Mouse (Mus musculus): ENCODE data around the gene Hypk.
A peak's percentile ranks its signal among the peaks of the same experiment; 100 is the strongest.

The Hypk gene

GRCm38 (mm10) chr2:121452990-121453389, at the start of gene Hypk:
TSS of gene Hypk (plus strand) at chr2:121453290.
- no peak for DNase-seq (ENCODE audit: low read depth, low spot score)

- DNase-seq (ENCODE audit: low read depth, low spot score) = no peak
These were observed 49.8 kb upstream of the Hypk start for GRCm38 (mm10) chr2:121403296-121403695.

GRCm38 (mm10) chr2:121408160-121408559, 44.9 kb upstream of the Hypk start:
- peak; percentile 82 for DNase-seq (ENCODE audit: low read depth, low spot score)

- no peak for DNase-seq (ENCODE audit: low read depth, low spot score)
These were observed 40.2 kb upstream of the Hypk start for GRCm38 (mm10) chr2:121412843-121413386.

GRCm38 (mm10) chr2:121413387-121414042, 39.6 kb upstream of the Hypk start, which contains the start of the genes Pdia3 and Catsper2:
TSS of gene Pdia3 (plus strand) at chr2:121413775.
TSS of gene Catsper2 (minus strand) at chr2:121413792.
- DNase-seq (ENCODE audit: low read depth, low spot score) = peak; percentile 95

- peak; percentile 87 for DNase-seq (ENCODE audit: low read depth, low spot score)
These were observed 38.9 kb upstream of the Hypk start for GRCm38 (mm10) chr2:121414139-121414685.

GRCm38 (mm10) chr2:121415103-121415502, 38.0 kb upstream of the Hypk start:
- DNase-seq (ENCODE audit: low read depth, low spot score) = no peak

GRCm38 (mm10) chr2:121415591-121415990, 37.5 kb upstream of the Hypk start:
- no peak for DNase-seq (ENCODE audit: low read depth, low spot score)

- no peak for DNase-seq (ENCODE audit: low read depth, low spot score)
These were observed 36.7 kb upstream of the Hypk start for GRCm38 (mm10) chr2:121416356-121416755.

GRCm38 (mm10) chr2:121418476-121418875, 34.6 kb upstream of the Hypk start:
- no peak for DNase-seq (ENCODE audit: low read depth, low spot score)

GRCm38 (mm10) chr2:121423166-121423565, 29.9 kb upstream of the Hypk start:
- DNase-seq (ENCODE audit: low read depth, low spot score) = no peak

- no peak for DNase-seq (ENCODE audit: low read depth, low spot score)
These were observed 27.2 kb upstream of the Hypk start for GRCm38 (mm10) chr2:121425890-121426289.

- peak; percentile 60 for DNase-seq (ENCODE audit: low read depth, low spot score)
These were observed 18.2 kb upstream of the Hypk start for GRCm38 (mm10) chr2:121434854-121435253.

- DNase-seq (ENCODE audit: low read depth, low spot score) = no peak
These were observed 13.3 kb upstream of the Hypk start for GRCm38 (mm10) chr2:121439746-121440145.

- no peak for DNase-seq (ENCODE audit: low read depth, low spot score)
These were observed 12.1 kb upstream of the Hypk start for GRCm38 (mm10) chr2:121440834-121441605.

GRCm38 (mm10) chr2:121441800-121442199, 11.3 kb upstream of the Hypk start:
- peak; percentile 29 for DNase-seq (ENCODE audit: low read depth, low spot score)

GRCm38 (mm10) chr2:121442259-121443067, 10.6 kb upstream of the Hypk start:
- DNase-seq (ENCODE audit: low read depth, low spot score) = peak; percentile 82

GRCm38 (mm10) chr2:121443068-121443349, 10.1 kb upstream of the Hypk start:
- no peak for DNase-seq (ENCODE audit: low read depth, low spot score)

GRCm38 (mm10) chr2:121444178-121444577, 8.9 kb upstream of the Hypk start, which contains the start of gene Ell3:
TSS of gene Ell3 (minus strand) at chr2:121444278.
- DNase-seq (ENCODE audit: low read depth, low spot score) = no peak

- DNase-seq (ENCODE audit: low read depth, low spot score) = no peak
These were observed 8.0 kb upstream of the Hypk start for GRCm38 (mm10) chr2:121445117-121445516.

- no peak for DNase-seq (ENCODE audit: low read depth, low spot score)
These were observed 6.6 kb upstream of the Hypk start for GRCm38 (mm10) chr2:121446506-121446905.

- DNase-seq (ENCODE audit: low read depth, low spot score) = no peak
These were observed 6.1 kb upstream of the Hypk start for GRCm38 (mm10) chr2:121447006-121447405.
